Mouse (Mus musculus): ENCODE measurements at regions not wholly inside any gene's neighbourhood (a gene's known extent, or its start where the extent isn't known, plus 50 kb on each side); places are given as distances from the start of the nearest gene placed in this dataset.

DNA sequence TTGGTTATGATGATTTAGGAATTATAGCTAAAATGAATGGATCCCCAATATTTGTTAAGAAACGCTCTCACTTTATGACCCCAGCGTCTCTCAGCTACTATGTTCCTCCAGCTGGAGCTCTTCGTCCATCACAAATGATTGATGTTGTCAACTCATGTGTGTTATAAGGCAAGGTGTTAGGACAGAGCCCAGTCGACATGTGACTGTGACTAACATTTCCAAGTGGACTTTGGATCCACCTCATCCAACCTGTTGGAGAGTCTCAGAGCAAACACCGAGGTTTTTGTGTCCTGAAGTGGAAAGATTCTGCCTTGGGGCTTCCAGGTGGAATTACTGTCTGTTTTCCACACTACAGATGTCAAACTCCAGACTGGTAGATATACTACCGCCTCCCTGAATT is 154.0 kb upstream of the Prox1 start:
- TF ChIP-seq TAL1 (IDR thresholded peaks at IDR 0.05; ENCODE audit: low read length) = no peak
- TF ChIP-seq GATA1 (IDR thresholded peaks at IDR 0.05; ENCODE audit: low read length) = no peak
- H3K9me3 ChIP-seq (ENCODE audit: control insufficient read depth, low read length) = peaks cover 2% of the 10 kb centered on the region; the same call in 1 of the 2 replicates
- no peaks in the 10 kb centered on the region for H3K27me3 ChIP-seq (ENCODE audit: control insufficient read depth)
- no peak overlapping the region for H3K4me3 ChIP-seq (replicated peaks)
- no peaks in the 10 kb centered on the region for H3K4me1 ChIP-seq (ENCODE audit: control insufficient read depth)
- no peaks in the 10 kb centered on the region for H3K36me3 ChIP-seq (ENCODE audit: control insufficient read depth)

GRCm38 (mm10) chr1:190323671-190324070 is 153.2 kb upstream of the Prox1 start:
- Histone ChIP-seq H3K4me3 (replicated peaks) (no peak overlapping the region), H3K36me3 (ENCODE audit: control insufficient read depth) (no peaks in the 10 kb centered on the region), H3K4me1 (ENCODE audit: control insufficient read depth) (no peaks in the 10 kb centered on the region), H3K27me3 (ENCODE audit: control insufficient read depth) (no peaks in the 10 kb centered on the region), H3K9me3 (ENCODE audit: control insufficient read depth, low read length) (peaks cover 4% of the 10 kb centered on the region; the same call in 1 of the 2 replicates)
- TF ChIP-seq GATA1 (IDR thresholded peaks at IDR 0.05; ENCODE audit: low read length) (no peak), TAL1 (IDR thresholded peaks at IDR 0.05; ENCODE audit: low read length) (no peak)

DNA sequence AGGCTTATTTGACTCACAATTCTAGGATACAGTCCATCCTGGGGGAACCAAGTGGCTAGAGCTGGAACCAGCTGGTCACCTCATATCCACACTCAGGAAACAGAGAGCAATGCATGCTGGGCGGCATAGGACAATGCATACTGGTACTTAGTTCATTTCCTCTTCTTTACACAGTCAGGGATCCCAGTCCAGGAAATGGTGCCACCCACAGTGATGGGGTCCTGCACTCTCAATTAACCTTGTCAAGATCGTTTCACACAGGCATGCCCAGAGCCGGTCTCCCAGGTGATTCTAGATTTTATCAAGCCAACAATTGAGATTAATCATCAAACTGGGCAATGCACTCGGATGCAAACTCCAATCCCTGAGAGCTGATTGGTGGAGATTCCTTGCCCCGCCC is 145.7 kb upstream of the Prox1 start:
- H3K36me3 ChIP-seq (ENCODE audit: control insufficient read depth) = no peaks in the 10 kb centered on the region
- H3K9me3 ChIP-seq (ENCODE audit: control insufficient read depth, low read length) = peaks cover 38% of the 10 kb centered on the region
- TF ChIP-seq GATA1 (IDR thresholded peaks at IDR 0.05; ENCODE audit: low read length) (no peak), TAL1 (IDR thresholded peaks at IDR 0.05; ENCODE audit: low read length) (no peak)
- no peaks in the 10 kb centered on the region for H3K27me3 ChIP-seq (ENCODE audit: control insufficient read depth)
- H3K4me3 ChIP-seq (replicated peaks) = no peak overlapping the region
- H3K4me1 ChIP-seq (ENCODE audit: control insufficient read depth) = no peaks in the 10 kb centered on the region

DNA sequence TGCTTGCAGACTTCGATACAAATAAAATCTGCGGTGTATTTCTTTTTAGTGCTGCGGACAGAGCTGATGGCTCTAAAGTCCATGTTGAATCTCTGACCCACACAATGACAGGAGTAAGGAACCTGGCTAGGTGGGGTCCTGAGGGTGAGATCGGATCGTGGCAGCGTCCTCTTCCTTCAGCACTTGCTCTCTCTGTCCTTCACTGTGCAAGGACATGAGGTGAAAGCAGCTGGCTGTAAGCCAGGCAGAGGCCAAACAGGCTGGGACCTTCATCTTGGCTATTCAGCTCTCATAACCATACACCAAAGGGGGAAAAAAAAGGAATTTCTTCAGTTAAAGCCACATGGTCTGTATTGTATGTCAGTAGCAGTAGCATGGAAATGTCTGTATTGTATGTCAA is 139.3 kb upstream of the Prox1 start:
- Histone ChIP-seq H3K27me3 (ENCODE audit: control insufficient read depth) (no peaks in the 10 kb centered on the region), H3K9me3 (ENCODE audit: control insufficient read depth, low read length) (peaks cover 55% of the 10 kb centered on the region), H3K4me1 (ENCODE audit: control insufficient read depth) (no peaks in the 10 kb centered on the region), H3K4me3 (replicated peaks) (no peak overlapping the region), H3K36me3 (ENCODE audit: control insufficient read depth) (no peaks in the 10 kb centered on the region)
- TF ChIP-seq TAL1 (IDR thresholded peaks at IDR 0.05; ENCODE audit: low read length) (no peak), GATA1 (IDR thresholded peaks at IDR 0.05; ENCODE audit: low read length) (no peak)

DNA sequence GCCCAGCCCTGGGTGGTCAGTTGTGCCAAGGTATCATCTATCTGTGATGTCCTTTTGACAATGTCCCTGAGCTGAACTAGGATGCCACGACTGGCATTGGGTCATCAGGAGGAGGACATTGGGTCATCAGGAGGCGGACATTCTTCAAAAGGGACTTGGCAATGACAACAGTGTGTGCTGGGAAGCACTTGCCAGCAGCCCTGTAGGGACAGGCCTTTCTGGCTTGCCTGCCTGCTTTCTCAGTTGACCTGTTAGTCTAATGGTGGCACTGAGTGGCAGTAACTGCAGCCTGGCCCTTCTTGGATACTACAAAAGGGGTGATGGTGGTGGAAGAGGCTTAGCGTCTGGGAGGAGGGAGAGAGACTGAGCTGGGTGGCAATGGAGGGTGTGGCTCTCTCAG is 137.2 kb upstream of the Prox1 start:
- no peaks in the 10 kb centered on the region for H3K27me3 ChIP-seq (ENCODE audit: control insufficient read depth)
- no peak for TF ChIP-seq GATA1 (IDR thresholded peaks at IDR 0.05; ENCODE audit: low read length)
- no peak for TF ChIP-seq TAL1 (IDR thresholded peaks at IDR 0.05; ENCODE audit: low read length)
- H3K9me3 ChIP-seq (ENCODE audit: control insufficient read depth, low read length) = peaks cover 57% of the 10 kb centered on the region

GRCm38 (mm10) chr1:190297666-190298327 is 127.3 kb upstream of the Prox1 start:
- H3K27me3 ChIP-seq (ENCODE audit: control insufficient read depth) = no peaks in the 10 kb centered on the region
- no peaks in the 10 kb centered on the region for H3K4me1 ChIP-seq (ENCODE audit: control insufficient read depth)
- H3K36me3 ChIP-seq (ENCODE audit: control insufficient read depth) = no peaks in the 10 kb centered on the region
- H3K4me3 ChIP-seq (replicated peaks) = no peak overlapping the region
- no peak for TF ChIP-seq GATA1 (IDR thresholded peaks at IDR 0.05; ENCODE audit: low read length)
- peaks cover 37% of the 10 kb centered on the region for H3K9me3 ChIP-seq (ENCODE audit: control insufficient read depth, low read length)

More for the DNA sequence above, 137.2 kb upstream of the Prox1 start:
- no peaks in the 10 kb centered on the region for H3K36me3 ChIP-seq (ENCODE audit: control insufficient read depth)
- no peak overlapping the region for H3K4me3 ChIP-seq (replicated peaks)
- H3K4me1 ChIP-seq (ENCODE audit: control insufficient read depth) = no peaks in the 10 kb centered on the region

- Histone ChIP-seq H3K4me3 (replicated peaks) (no peak overlapping the region), H3K9me3 (ENCODE audit: control insufficient read depth, low read length) (peaks cover 3% of the 10 kb centered on the region), H3K4me1 (ENCODE audit: control insufficient read depth) (no peaks in the 10 kb centered on the region), H3K27me3 (ENCODE audit: control insufficient read depth) (no peaks in the 10 kb centered on the region), H3K36me3 (ENCODE audit: control insufficient read depth) (no peaks in the 10 kb centered on the region)
- TF ChIP-seq TAL1 (IDR thresholded peaks at IDR 0.05; ENCODE audit: low read length) (no peak), GATA1 (IDR thresholded peaks at IDR 0.05; ENCODE audit: low read length) (no peak)
These were observed 119.5 kb upstream of the Prox1 start for GRCm38 (mm10) chr1:190290061-190290460.

- Histone ChIP-seq H3K4me1 (ENCODE audit: control insufficient read depth) (no peaks in the 10 kb centered on the region), H3K27me3 (ENCODE audit: control insufficient read depth) (no peaks in the 10 kb centered on the region), H3K9me3 (ENCODE audit: control insufficient read depth, low read length) (peaks cover 10% of the 10 kb centered on the region; the same call in 1 of the 2 replicates), H3K4me3 (replicated peaks) (no peak overlapping the region), H3K36me3 (ENCODE audit: control insufficient read depth) (no peaks in the 10 kb centered on the region)
- no peak for TF ChIP-seq GATA1 (IDR thresholded peaks at IDR 0.05; ENCODE audit: low read length)
- no peak for TF ChIP-seq TAL1 (IDR thresholded peaks at IDR 0.05; ENCODE audit: low read length)
These were observed 116.1 kb upstream of the Prox1 start for GRCm38 (mm10) chr1:190286481-190287145.

DNA sequence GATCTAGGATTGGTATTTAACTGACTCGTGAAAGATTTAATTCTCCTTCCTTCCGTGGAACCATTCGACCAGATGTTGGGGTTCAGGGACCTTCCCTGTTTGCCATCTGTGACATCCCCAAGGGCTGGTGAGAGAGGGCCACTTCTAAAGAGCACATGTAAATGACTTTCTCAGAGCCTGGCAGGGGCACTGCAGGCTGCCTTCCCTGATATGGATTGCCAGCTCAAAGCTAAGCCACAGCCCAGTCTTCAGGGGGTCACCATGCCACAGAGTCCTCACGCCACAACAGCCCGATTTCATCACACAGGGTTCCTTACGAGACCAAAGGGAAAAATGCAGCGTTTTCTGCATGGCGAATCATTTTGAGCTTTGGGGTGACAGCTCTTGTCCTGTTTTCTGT is 115.1 kb upstream of the Prox1 start:
- Histone ChIP-seq H3K36me3 (ENCODE audit: control insufficient read depth) (no peaks in the 10 kb centered on the region), H3K27me3 (ENCODE audit: control insufficient read depth) (no peaks in the 10 kb centered on the region), H3K4me1 (ENCODE audit: control insufficient read depth) (no peaks in the 10 kb centered on the region), H3K4me3 (replicated peaks) (no peak overlapping the region), H3K9me3 (ENCODE audit: control insufficient read depth, low read length) (peaks cover 10% of the 10 kb centered on the region; the same call in 1 of the 2 replicates)
- TF ChIP-seq TAL1 (IDR thresholded peaks at IDR 0.05; ENCODE audit: low read length) = no peak
- TF ChIP-seq GATA1 (IDR thresholded peaks at IDR 0.05; ENCODE audit: low read length) = no peak

Data from erythroblast, embryonic 14.5 days (primary cell).